Mouse (Mus musculus) kidney, adult 8-10 months (tissue): ENCODE data around the gene Mrtfa.

Source experiments
- DNase-seq, 2 experiments: peaks; one replicate each; pipeline ENCODE4 v3.0.0; 2022

Gene Mrtfa

GRCm38 (mm10) chr15:80974311-80974710 lies 216.2 kb downstream of the Mrtfa start:
- DNase-seq: no peak

DNA sequence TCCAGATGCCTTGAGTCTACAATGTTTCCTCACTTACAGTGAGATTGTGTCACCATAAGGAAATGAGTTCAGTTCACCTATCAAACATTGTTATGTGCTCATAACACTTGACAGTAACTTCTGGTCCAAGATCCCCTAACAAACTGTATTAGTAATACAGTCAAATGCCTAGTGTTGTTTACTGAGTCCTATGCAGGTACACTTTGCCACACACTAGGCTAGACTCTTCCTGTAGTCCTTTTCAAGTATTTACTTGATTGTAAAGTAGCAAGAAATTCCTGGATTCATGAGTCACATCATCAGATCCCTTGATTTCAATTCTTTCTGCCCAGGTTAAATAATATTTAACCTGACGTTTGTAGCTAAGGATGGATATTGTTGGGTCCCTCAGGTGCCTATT lies 221.2 kb downstream of the Mrtfa start:
- DNase-seq: no peak
